Mouse (Mus musculus) liver, embryonic 14.5 days (tissue): ENCODE measurements around the gene Man1a2. TPM values are rescaled to one million over a fixed set of nuclear protein-coding genes. Genes with fewer than 3 reads are reported as not detected.

Experiments used
- ATAC-seq: fragments of 200-750 bp; cut with Nextera tagmentation; 2 replicates; pipeline ENCODE4 v1.8.0; 2017; ENCODE audit warnings: moderate number of reproducible peaks, mild to moderate bottlenecking, moderate library complexity; ENCODE audit not compliant: insufficient read depth
- DNase-seq, 3 experiments: peaks; one replicate each; pipeline ENCODE4 v3.0.0-alpha.2; 2012 to 2013; ENCODE audit warnings: low read depth in 3 of 3, low spot score in 3 of 3
- H3K27ac ChIP-seq: fragments of 300-500 bp; sonication (generic); 2 replicates; pipeline ENCODE4 v1.5.1; 2014; ENCODE audit warnings: moderate library complexity, mild to moderate bottlenecking, control low read depth, inconsistent platforms
- H3K27me3 ChIP-seq: fragments of 300-500 bp; sonication (generic); 2 replicates; pipeline ENCODE4 v1.6.1; 2014; ENCODE audit warnings: mild to moderate bottlenecking, low read length, moderate library complexity; ENCODE audit not compliant: control insufficient read depth, insufficient read depth
- H3K36me3 ChIP-seq: fragments of 300-500 bp; sonication (generic); replicated peaks from 2 replicates; pipeline ENCODE4 v1.6.1; 2014; ENCODE audit warnings: low read depth; ENCODE audit not compliant: control insufficient read depth, insufficient read depth
- H3K4me1 ChIP-seq, 2 experiments: fragments of 200-500 bp in 1 of 2; fragments of 300-500 bp in 1 of 2; sonication (generic) in 1 of 2; replicated peaks; 2 replicates each; pipeline ENCODE4 v1.6.1; 2012 to 2014; ENCODE audit warnings: antibody characterized with exemption in 1 of 2, inconsistent platforms in 1 of 2, low read length in 1 of 2; ENCODE audit not compliant: control insufficient read depth in 2 of 2, insufficient read depth in 2 of 2
- H3K4me2 ChIP-seq: fragments of 300-500 bp; sonication (generic); 2 replicates; pipeline ENCODE4 v1.6.1; 2014; ENCODE audit warnings: low read depth, mild to moderate bottlenecking, control low read depth, moderate library complexity
- H3K4me3 ChIP-seq, 2 experiments: fragments of 200-500 bp in 1 of 2; fragments of 300-500 bp in 1 of 2; sonication (generic) in 1 of 2; 2 replicates each; pipeline ENCODE4 v1.5.1; 2012 to 2014; ENCODE audit warnings: low read depth in 2 of 2, low read length in 2 of 2, mild to moderate bottlenecking in 2 of 2, control low read depth in 1 of 2, inconsistent platforms in 1 of 2, moderate library complexity in 1 of 2; ENCODE audit not compliant: insufficient read depth in 1 of 2
- H3K9ac ChIP-seq: fragments of 300-500 bp; sonication (generic); replicated peaks from 2 replicates; pipeline ENCODE4 v1.6.1; 2014; ENCODE audit warnings: mild to moderate bottlenecking, control low read depth, moderate library complexity
- H3K9me3 ChIP-seq: fragments of 300-500 bp; sonication (generic); 2 replicates; pipeline ENCODE4 v1.6.1; 2016; ENCODE audit warnings: low read length, mixed read lengths; ENCODE audit not compliant: control insufficient read depth
- CTCF ChIP-seq: IDR thresholded peaks from 2 replicates; pipeline ENCODE4 v1.5.1; 2016; ENCODE audit warnings: antibody characterized with exemption, low read depth, control low read depth
- EP300 ChIP-seq: IDR thresholded peaks from 2 replicates; pipeline ENCODE4 v1.6.1; 2016; ENCODE audit warnings: antibody characterized with exemption, low read depth
- WGBS: fragments of 180-500 bp; shearing (Covaris S2); extraction: QIAGEN DNeasy Blood & Tissue Kit; methylation state at CpG from one replicate; pipeline ENCODE4 v1.1.7; 2014; ENCODE audit not compliant: insufficient replicate concordance; 5-methylcytosine and 5-hydroxymethylcytosine counted together
- polyA plus RNA-seq, 2 experiments: library from polyadenylated mRNA; depleted of rRNA in 1 of 2; stranded (reverse) in 1 of 2; unstranded in 1 of 2; fragments of >200 nt; fragmentation: Nextera tagmentation in 1 of 2; extraction: Ambion mirVana in 1 of 2; gene quantifications; 2 replicates each; pipeline versions ENCODE4 v1.2.1 to v1.2.3; 2012 to 2014

Man1a2 gene
- polyA plus RNA-seq, 2 experiments, result 3.7 to 27.9 TPM

- no peaks in the 10 kb centered on the region for H3K4me1 ChIP-seq
- H3K4me2 ChIP-seq, result no peak overlapping the region
- H3K4me3 ChIP-seq, result no peak overlapping the region
- 50% methylated on average over 8 of the region's 8 CpGs for WGBS
- no peaks in the 10 kb centered on the region for H3K27me3 ChIP-seq
- no peak for TF ChIP-seq EP300
- TF ChIP-seq CTCF, result no peak
- H3K27ac ChIP-seq, result no peak overlapping the region
- no peaks in the 10 kb centered on the region for H3K36me3 ChIP-seq
- H3K9ac ChIP-seq, result no peak overlapping the region
- no peak for DNase-seq
- no peaks in the 10 kb centered on the region for H3K9me3 ChIP-seq
- no peak for ATAC-seq
Measured at GRCm38 (mm10) chr3:100515093-100515753, 170.1 kb downstream of the Man1a2 start.

Other genes starting within 250 kb of the Man1a2 start
- gene Tent5c, start 196.2 kb downstream of the Man1a2 start, polyA plus RNA-seq (2012; rRNA removed), result 43.2 and 44.1 TPM in 2 replicates
- gene Tent5c, start 196.2 kb downstream of the Man1a2 start, polyA plus RNA-seq (2014; fragmentation: Nextera tagmentation; extraction: Ambion mirVana), result 73.8 and 75.0 TPM in 2 replicates
- gene Vtcn1, start 140.0 kb upstream of the Man1a2 start, polyA plus RNA-seq (2012; rRNA removed), result 0.02 TPM in 1 of 2 replicates, not detected in the other
- gene Vtcn1, start 140.0 kb upstream of the Man1a2 start, polyA plus RNA-seq (2014; fragmentation: Nextera tagmentation; extraction: Ambion mirVana), result not detected in 2 replicates
- gene Trim45, start 236.7 kb upstream of the Man1a2 start, polyA plus RNA-seq (2012; rRNA removed), result 0.79 and 0.88 TPM in 2 replicates
- 0.43 and 0.56 TPM in 2 replicates for gene Trim45, start 236.7 kb upstream of the Man1a2 start, polyA plus RNA-seq (2014; fragmentation: Nextera tagmentation; extraction: Ambion mirVana)